Mouse (Mus musculus) frontal cortex, postnatal 36 days (tissue): ENCODE data around the gene Sstr4.

Experiments
- DNase-seq, 2 experiments: peaks; one replicate each; pipeline ENCODE4 v3.0.0; 2022; ENCODE audit warnings: low spot score in 2 of 2

The Sstr4 gene

GRCm38 (mm10) chr2:148395131-148396051, at the start of gene Sstr4:
TSS of gene Sstr4 (plus strand) at chr2:148395344.
- peak; percentile 73 to 75 for DNase-seq

- DNase-seq: no peak
Observed at GRCm38 (mm10) chr2:148345373-148345772, 49.8 kb upstream of the Sstr4 start.

- DNase-seq: no peak
Observed at GRCm38 (mm10) chr2:148346976-148347375, 48.2 kb upstream of the Sstr4 start.

- no peak for DNase-seq
Observed at GRCm38 (mm10) chr2:148349509-148350307, 45.4 kb upstream of the Sstr4 start.

GRCm38 (mm10) chr2:148350460-148350859, 44.7 kb upstream of the Sstr4 start:
- no peak for DNase-seq

GRCm38 (mm10) chr2:148352655-148353054, 42.5 kb upstream of the Sstr4 start:
- DNase-seq: no peak

- DNase-seq: no peak
Observed at GRCm38 (mm10) chr2:148357145-148357544, 38.0 kb upstream of the Sstr4 start.

- peak; percentile 53 to 81 for DNase-seq
Observed at GRCm38 (mm10) chr2:148364536-148364935, 30.6 kb upstream of the Sstr4 start.

GRCm38 (mm10) chr2:148365227-148365626, 29.9 kb upstream of the Sstr4 start:
- DNase-seq: no peak

- DNase-seq: no peak
Observed at GRCm38 (mm10) chr2:148371743-148372630, 23.2 kb upstream of the Sstr4 start.

GRCm38 (mm10) chr2:148373602-148374071, 21.5 kb upstream of the Sstr4 start:
- no peak for DNase-seq

- DNase-seq: no peak
Observed at GRCm38 (mm10) chr2:148375326-148376150, 19.6 kb upstream of the Sstr4 start.

GRCm38 (mm10) chr2:148378817-148379342, 16.3 kb upstream of the Sstr4 start:
- no peak for DNase-seq

GRCm38 (mm10) chr2:148379899-148380413, 15.2 kb upstream of the Sstr4 start:
- no peak for DNase-seq

- no peak for DNase-seq
Observed at GRCm38 (mm10) chr2:148381076-148381475, 14.1 kb upstream of the Sstr4 start.

GRCm38 (mm10) chr2:148386476-148386875, 8.7 kb upstream of the Sstr4 start:
- DNase-seq: no peak

- DNase-seq: no peak
Observed at GRCm38 (mm10) chr2:148386927-148387326, 8.2 kb upstream of the Sstr4 start.

GRCm38 (mm10) chr2:148387652-148388581, 7.2 kb upstream of the Sstr4 start:
- peak; percentile 42 to 55 for DNase-seq

GRCm38 (mm10) chr2:148393149-148393548, 2.0 kb upstream of the Sstr4 start:
- DNase-seq: no peak
